Mouse (Mus musculus): ENCODE measurements at regions not wholly inside any gene's neighbourhood (a gene's known extent, or its start where the extent isn't known, plus 50 kb on each side); places are given as distances from the start of the nearest gene placed in this dataset.

DNA sequence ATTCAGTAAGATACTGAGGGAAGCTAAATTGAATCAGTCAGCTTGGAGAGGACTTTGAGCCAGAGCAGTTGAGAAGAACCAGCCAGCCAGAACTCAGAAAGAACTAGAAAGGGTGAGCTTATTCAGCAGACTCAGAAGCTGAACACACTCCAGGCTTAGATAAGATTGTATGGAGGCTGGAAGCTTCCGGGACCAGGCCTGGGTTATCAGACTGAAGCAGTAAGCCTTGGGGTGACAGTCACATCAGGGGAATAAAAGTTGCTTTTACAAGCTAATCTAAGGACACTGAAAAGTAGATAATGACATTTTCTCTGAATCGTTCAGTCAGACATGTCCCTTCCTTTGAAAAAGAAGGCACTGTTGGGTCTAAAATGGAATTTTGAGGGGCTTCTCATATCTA, 240.7 kb downstream of the Pmp22 start:
- TF ChIP-seq HCFC1 (IDR thresholded peaks at IDR 0.05; ENCODE audit: borderline replicate concordance, insufficient read depth, low read length) (no peak), ZC3H11A (IDR thresholded peaks at IDR 0.05; ENCODE audit: borderline replicate concordance, low read depth, low read length) (no peak)

Data from ES-E14 (cell line).